Mouse (Mus musculus): Measurements from ENCODE around the gene Tex28. TPM values are rescaled to one million over a fixed set of nuclear protein-coding genes. Genes with fewer than 3 reads are reported as not detected.
"Not testable (repeated sequence)": the region's sequence is repeated elsewhere in the genome, so short reads cannot be mapped to it uniquely, and the experiment has no call there.

Tex28 gene
- total RNA-seq (2021), result not detected
- long read RNA-seq, experiment 1, result 0 reads
- long read RNA-seq, experiment 2, result 0 reads

DNA sequence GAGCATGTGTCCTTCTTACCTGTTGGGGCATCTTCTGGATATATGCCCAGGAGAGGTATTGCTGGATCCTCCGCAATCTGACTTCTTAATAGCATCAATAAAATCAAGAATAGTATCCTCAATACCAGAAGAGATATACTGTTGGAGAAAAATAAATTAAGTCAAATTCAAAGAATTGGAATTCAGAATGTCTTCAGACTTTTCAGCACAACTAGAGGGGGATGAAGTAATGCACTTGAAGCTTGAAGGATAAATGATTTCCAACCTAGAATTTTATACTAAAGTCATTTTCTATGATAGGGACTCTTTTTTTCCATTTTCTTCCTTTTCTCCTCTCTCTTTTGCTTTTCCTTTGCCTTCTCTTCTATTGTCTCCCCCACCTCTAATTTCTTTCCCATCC is at the start of gene Tex28:
Gene Tex28, minus strand, starts transcription at position 101 of the 400 bp plus-strand sequence.
- no peak for DNase-seq (ENCODE audit: low spot score in 2 of 2)

GRCm38 (mm10) chrX:74203556-74203955 is 35.9 kb upstream of the Tex28 start:
- DNase-seq (ENCODE audit: low spot score in 2 of 2), result no peak

- no peak for DNase-seq (ENCODE audit: low spot score in 2 of 2)
Measured at GRCm38 (mm10) chrX:74176959-74177358, 9.3 kb upstream of the Tex28 start, which contains the start of gene Tktl1. TSS of gene Tktl1 (plus strand) at chrX:74177259.

- DNase-seq (ENCODE audit: low spot score in 2 of 2), result not testable (repeated sequence)
Measured at GRCm38 (mm10) chrX:74135263-74135662, 32.4 kb downstream of the Tex28 start, which contains the start of gene Mecp2. TSS of gene Mecp2 (minus strand) at chrX:74135363.

- DNase-seq (ENCODE audit: low spot score in 2 of 2), result no peak
Measured at GRCm38 (mm10) chrX:74127164-74127563, 40.5 kb downstream of the Tex28 start, which contains the start of gene Opn1mw. TSS of gene Opn1mw (plus strand) at chrX:74127464.

- DNase-seq (ENCODE audit: low spot score in 2 of 2), result no peak
Measured at GRCm38 (mm10) chrX:74124975-74125374, 42.7 kb downstream of the Tex28 start.

- DNase-seq (ENCODE audit: low spot score in 2 of 2), result peak in 1 of 2 experiments; percentile 15
Measured at GRCm38 (mm10) chrX:74115511-74115910, 52.1 kb downstream of the Tex28 start.

DNA sequence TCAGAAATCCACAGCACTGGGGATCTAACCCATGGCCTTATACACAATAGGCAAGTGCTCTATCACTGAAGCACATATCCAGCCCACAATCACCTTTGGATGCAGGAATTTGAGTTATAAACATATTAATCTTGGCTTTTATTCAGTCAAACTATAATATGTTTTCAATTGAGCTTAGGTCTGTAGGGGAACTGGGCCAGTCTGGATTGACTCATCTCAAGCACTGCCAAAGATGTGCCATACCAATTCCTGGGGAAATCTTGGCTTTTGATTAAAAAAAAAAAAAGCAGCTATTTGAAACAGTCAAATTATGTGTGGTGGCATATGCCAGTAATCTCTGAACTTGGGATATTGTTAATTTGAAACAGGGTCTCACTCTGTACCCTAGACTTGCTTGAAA is 53.6 kb downstream of the Tex28 start:
- no peak for DNase-seq (ENCODE audit: low spot score in 2 of 2)

GRCm38 (mm10) chrX:74108747-74109146 is 58.9 kb downstream of the Tex28 start:
- no peak for DNase-seq (ENCODE audit: low spot score in 2 of 2)

DNA sequence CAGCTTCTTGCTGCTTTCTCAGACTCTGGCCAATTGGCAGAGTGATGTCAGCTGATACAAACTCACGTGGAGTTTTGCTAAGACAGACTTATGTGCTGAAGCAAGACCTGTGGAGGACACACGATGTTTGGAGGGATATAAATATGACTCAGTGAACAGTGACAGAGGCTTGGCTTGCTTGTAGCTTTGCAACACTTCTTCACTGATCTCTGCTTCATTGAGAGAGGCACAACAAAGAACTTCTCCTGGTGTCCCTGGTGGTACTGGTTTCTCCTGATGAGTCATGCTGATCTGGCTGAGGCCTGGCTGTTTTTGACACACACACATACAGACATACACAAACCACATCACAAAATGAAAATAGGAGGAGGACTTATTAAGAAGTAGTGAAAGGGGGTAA is 61.7 kb downstream of the Tex28 start:
- no peak for DNase-seq (ENCODE audit: low spot score in 2 of 2)

DNA sequence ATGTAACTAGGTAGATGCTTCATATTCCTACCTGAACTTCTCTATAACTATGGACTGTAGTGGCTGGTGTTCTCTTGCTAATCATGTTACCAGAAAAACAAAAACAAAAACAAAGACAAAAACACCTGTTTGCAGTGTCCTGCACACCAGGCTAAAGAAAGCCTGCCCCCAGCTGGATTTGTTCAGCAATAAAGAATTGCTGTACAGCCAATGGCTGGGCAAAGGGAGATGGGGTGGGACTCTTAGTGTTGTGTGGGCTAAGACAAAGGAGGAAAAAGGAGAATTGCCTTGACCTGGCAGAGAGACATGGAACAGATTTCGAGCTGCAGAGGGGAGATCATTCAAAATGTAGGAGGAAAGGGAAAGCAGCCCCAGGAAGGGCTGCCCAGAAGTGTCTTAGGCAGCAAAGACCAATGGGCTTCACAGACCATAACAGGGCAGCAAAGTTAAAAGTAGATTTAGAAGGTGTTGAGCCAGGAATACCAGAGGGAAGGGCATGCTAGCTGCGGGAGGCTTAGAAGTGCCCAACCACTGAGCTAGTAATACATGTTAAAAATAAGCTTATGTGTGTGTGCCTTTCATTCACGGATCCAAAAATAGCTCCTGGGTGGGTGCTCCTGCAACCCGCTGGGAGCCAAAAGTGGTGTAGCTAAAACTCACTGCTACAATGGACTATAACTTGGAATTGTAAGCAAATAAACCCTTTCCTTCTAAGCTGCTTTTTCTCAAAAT is 64.0 kb downstream of the Tex28 start:
- DNase-seq (ENCODE audit: low spot score in 2 of 2), result no peak

Other genes starting within 250 kb of the Tex28 start
- gene Arhgap4, start 246.0 kb downstream of the Tex28 start, total RNA-seq (2021), result 1 to 10 TPM; 2.4 to 2.8 TPM
- 10 to 100 TPM; 71.4 to 75.8 TPM for gene Naa10, start 245.9 kb downstream of the Tex28 start, total RNA-seq (2021)
- gene Renbp, start 237.0 kb downstream of the Tex28 start, total RNA-seq (2021), result 1 to 10 TPM; 7.9 to 9.6 TPM
- 10 to 100 TPM; 75.4 to 83.5 TPM for gene Hcfc1, start 201.5 kb downstream of the Tex28 start, total RNA-seq (2021)
- 10 to 100 TPM; 51.0 to 58.8 TPM for gene Irak1, start 143.9 kb downstream of the Tex28 start, total RNA-seq (2021)
- not detected for gene Opn1mw, start 40.4 kb downstream of the Tex28 start, total RNA-seq (2021)
- 10 to 100 TPM; 45.4 to 48.7 TPM for gene Mecp2, start 32.5 kb downstream of the Tex28 start, total RNA-seq (2021)
- not detected for gene Tktl1, start 9.4 kb upstream of the Tex28 start, total RNA-seq (2021)
- 100 to 1,000 TPM; 265 to 281 TPM for gene Flna, start 82.0 kb upstream of the Tex28 start, total RNA-seq (2021)
- 10 to 100 TPM; 31.2 to 34.0 TPM for gene Emd, start 86.8 kb upstream of the Tex28 start, total RNA-seq (2021)
- gene Rpl10, start 103.0 kb upstream of the Tex28 start, total RNA-seq (2021), result 100 to 1,000 TPM; 263 to 305 TPM
- 10 to 100 TPM; 54.9 to 66.2 TPM for gene Taz, start 114.1 kb upstream of the Tex28 start, total RNA-seq (2021)
- gene Dnase1l1, start 114.5 kb upstream of the Tex28 start, total RNA-seq (2021), result 10 to 100 TPM; 53.1 to 55.1 TPM
- gene Atp6ap1, start 129.3 kb upstream of the Tex28 start, total RNA-seq (2021), result 10 to 100 TPM; 81.3 to 82.2 TPM
- 10 to 100 TPM; 63.4 to 74.2 TPM for gene Gdi1, start 137.2 kb upstream of the Tex28 start, total RNA-seq (2021)
- 10 to 100 TPM; 40.2 to 45.1 TPM for gene Fam50a, start 145.2 kb upstream of the Tex28 start, total RNA-seq (2021)
- 10 to 100 TPM in 1 of 2 experiments, 1 to 10 TPM in 1; 9.9 to 10.2 TPM for gene Plxna3, start 161.2 kb upstream of the Tex28 start, total RNA-seq (2021)
- 10 to 100 TPM; 39.8 to 48.0 TPM for gene Lage3, start 185.8 kb upstream of the Tex28 start, total RNA-seq (2021)
- gene Ubl4a, start 205.4 kb upstream of the Tex28 start, total RNA-seq (2021), result 10 to 100 TPM; 46.4 to 50.2 TPM
- 1 to 10 TPM; 5.5 to 6.7 TPM for gene Slc10a3, start 205.5 kb upstream of the Tex28 start, total RNA-seq (2021)
- gene Fam3a, start 225.4 kb upstream of the Tex28 start, total RNA-seq (2021), result 10 to 100 TPM; 20.7 to 26.2 TPM
- gene Ikbkg, start 225.5 kb upstream of the Tex28 start, total RNA-seq (2021), result 10 to 100 TPM; 35.2 to 39.4 TPM